Mouse (Mus musculus): ENCODE measurements around the gene Hbb-bh1. TPM values are rescaled to one million over a fixed set of nuclear protein-coding genes. Genes with fewer than 3 reads are reported as not detected.
A peak's percentile ranks its signal among the peaks of the same experiment; 100 is the strongest.
"Not testable (repeated sequence)": the region's sequence is repeated elsewhere in the genome, so short reads cannot be mapped to it uniquely, and the experiment has no call there.

Hbb-bh1 gene
- polyA plus RNA-seq, 1 experiment from 2014 or later: 2.2 TPM

GRCm38 (mm10) chr7:103810296-103810695 is 32.7 kb downstream of the Hbb-bh1 start:
- WGBS: 83% methylated on average over 1 of the region's 1 CpGs
- no peak overlapping the region for H3K4me3 ChIP-seq (replicated peaks)

GRCm38 (mm10) chr7:103809801-103810155 is 33.2 kb downstream of the Hbb-bh1 start:
- Histone ChIP-seq H3K4me3 (replicated peaks) (no peak overlapping the region), H3K9ac (no peak overlapping the region), H3K27me3 (replicated peaks) (no peaks in the 10 kb centered on the region), H3K36me3 (no peaks in the 10 kb centered on the region), H3K27ac (no peak overlapping the region), H3K4me1 (replicated peaks) (no peaks in the 10 kb centered on the region), H3K4me2 (replicated peaks) (no peak overlapping the region), H3K9me3 (no peaks in the 10 kb centered on the region)
- no peak for ATAC-seq
- WGBS: 66% methylated on average over 1 of the region's 1 CpGs

More at GRCm38 (mm10) chr7:103810296-103810695, 32.7 kb downstream of the Hbb-bh1 start:
- Histone ChIP-seq H3K9me3 (no peaks in the 10 kb centered on the region), H3K27me3 (replicated peaks) (no peaks in the 10 kb centered on the region), H3K27ac (no peak overlapping the region), H3K4me2 (replicated peaks) (no peak overlapping the region), H3K36me3 (no peaks in the 10 kb centered on the region), H3K4me1 (replicated peaks) (no peaks in the 10 kb centered on the region), H3K9ac (no peak overlapping the region)
- no peak for ATAC-seq

- 47% methylated on average over 5 of the region's 5 CpGs for WGBS
- no peak overlapping the region for H3K4me2 ChIP-seq (replicated peaks)
- no peak overlapping the region for H3K27ac ChIP-seq
- ATAC-seq: no peak
- no peak overlapping the region for H3K9ac ChIP-seq
- H3K36me3 ChIP-seq: no peaks in the 10 kb centered on the region
- H3K4me3 ChIP-seq (replicated peaks): no peak overlapping the region
- H3K27me3 ChIP-seq (replicated peaks): no peaks in the 10 kb centered on the region
- no peaks in the 10 kb centered on the region for H3K4me1 ChIP-seq (replicated peaks)
- no peaks in the 10 kb centered on the region for H3K9me3 ChIP-seq
Measured at GRCm38 (mm10) chr7:103808971-103809800, 33.8 kb downstream of the Hbb-bh1 start.

DNA sequence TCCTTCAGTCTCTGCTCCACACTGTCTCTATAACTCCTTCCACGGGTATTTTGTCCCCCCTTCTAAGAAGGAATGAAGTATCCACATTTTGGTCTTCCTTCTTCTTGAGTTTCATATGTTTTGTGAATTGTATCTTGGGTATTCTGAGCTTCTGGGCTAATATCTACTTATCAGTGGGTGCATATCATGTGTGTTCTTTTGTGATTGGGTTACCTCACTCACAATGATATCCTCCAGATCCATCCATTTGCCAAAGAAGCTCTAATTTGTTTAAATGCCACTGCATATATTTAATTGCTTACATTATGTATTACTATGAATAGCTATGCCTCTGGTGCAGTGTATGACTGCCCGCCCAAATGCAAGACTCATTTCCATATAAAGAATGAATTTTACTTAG is 34.8 kb downstream of the Hbb-bh1 start:
- not testable (repeated sequence) for H3K9ac ChIP-seq; H3K4me1 ChIP-seq (replicated peaks); H3K9me3 ChIP-seq; H3K4me2 ChIP-seq (replicated peaks); H3K4me3 ChIP-seq (replicated peaks); H3K27ac ChIP-seq; H3K36me3 ChIP-seq; ATAC-seq; H3K27me3 ChIP-seq (replicated peaks)
- WGBS: 70% methylated on average over 2 of the region's 2 CpGs

GRCm38 (mm10) chr7:103806856-103807255 is 36.1 kb downstream of the Hbb-bh1 start:
- Histone ChIP-seq H3K27ac (no peak overlapping the region), H3K9ac (no peak overlapping the region), H3K27me3 (replicated peaks) (no peaks in the 10 kb centered on the region), H3K4me3 (replicated peaks) (no peak overlapping the region), H3K9me3 (no peaks in the 10 kb centered on the region), H3K4me2 (replicated peaks) (no peak overlapping the region), H3K4me1 (replicated peaks) (no peaks in the 10 kb centered on the region), H3K36me3 (no peaks in the 10 kb centered on the region)
- ATAC-seq: 0 out of 2 replicates have a peak, but pooled peaks have one; percentile 31
- 43% methylated on average over 1 of the region's 1 CpGs for WGBS

DNA sequence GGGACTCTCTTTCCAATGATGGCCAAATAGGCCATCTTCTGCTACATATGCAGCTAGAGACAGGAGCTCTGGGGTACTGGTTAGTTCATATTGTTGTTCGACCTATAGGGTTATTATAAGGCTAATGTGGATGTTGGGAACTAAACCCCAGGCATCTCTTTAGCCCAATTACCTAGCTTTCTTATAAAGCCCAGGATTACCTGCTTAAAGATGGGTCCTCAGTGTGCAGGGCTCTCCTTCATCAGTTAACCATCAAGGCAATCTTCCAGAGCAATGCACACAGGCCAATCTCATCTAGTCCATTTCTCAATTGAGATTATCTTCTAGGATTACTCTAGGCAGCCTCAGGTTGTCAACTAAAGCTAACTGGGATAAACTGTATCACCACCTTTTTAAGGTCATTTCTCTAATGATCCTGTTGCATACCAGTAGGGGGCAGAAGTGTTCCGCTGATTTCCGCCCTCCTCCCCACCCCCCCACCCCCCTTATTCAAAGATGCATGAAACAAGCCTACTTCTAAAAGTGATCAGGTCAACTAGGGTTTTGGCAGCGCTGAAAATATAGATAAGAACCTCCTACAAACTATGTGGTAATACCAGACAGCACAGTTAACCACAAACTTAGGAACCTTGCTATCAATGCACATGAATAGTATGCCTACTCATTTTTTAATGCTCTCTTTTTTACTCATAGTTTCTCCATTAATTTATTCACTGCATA is 50.1 kb downstream of the Hbb-bh1 start:
- ATAC-seq: no peak
- Histone ChIP-seq H3K9me3 (no peaks in the 10 kb centered on the region), H3K27ac (no peak overlapping the region), H3K4me3 (replicated peaks) (no peak overlapping the region), H3K27me3 (replicated peaks) (no peaks in the 10 kb centered on the region), H3K9ac (no peak overlapping the region), H3K36me3 (no peaks in the 10 kb centered on the region), H3K4me2 (replicated peaks) (no peak overlapping the region), H3K4me1 (replicated peaks) (no peaks in the 10 kb centered on the region)
- WGBS: 23% methylated on average over 4 of the region's 4 CpGs

- no peaks in the 10 kb centered on the region for H3K36me3 ChIP-seq
- no peaks in the 10 kb centered on the region for H3K27me3 ChIP-seq (replicated peaks)
- no peak within 1 kb of the TSS for H3K4me2 ChIP-seq (replicated peaks)
- no peak within 1 kb of the TSS for H3K4me3 ChIP-seq (replicated peaks)
- no peak within 1 kb of the TSS for H3K9ac ChIP-seq
- no peak within 1 kb of the TSS for H3K27ac ChIP-seq
- no peaks in the 10 kb centered on the region for H3K9me3 ChIP-seq
- ATAC-seq: no peak
- WGBS: 74% methylated on average over 3 of the region's 3 CpGs
- no peaks in the 10 kb centered on the region for H3K4me1 ChIP-seq (replicated peaks)
Measured at GRCm38 (mm10) chr7:103791721-103792120, 51.2 kb downstream of the Hbb-bh1 start, which contains the start of gene Olfr67. TSS of gene Olfr67 (minus strand) at chr7:103791821.

Other genes starting within 250 kb of the Hbb-bh1 start
- not detected in 2 replicates for gene Olfr619, start 242.6 kb downstream of the Hbb-bh1 start, polyA plus RNA-seq (2015; fragmentation: Nextera tagmentation; extraction: Ambion mirVana)
- not detected in 2 replicates for gene Olfr620, start 230.6 kb downstream of the Hbb-bh1 start, polyA plus RNA-seq (2015; fragmentation: Nextera tagmentation; extraction: Ambion mirVana)
- gene Olfr622, start 200.5 kb downstream of the Hbb-bh1 start, polyA plus RNA-seq (2015; fragmentation: Nextera tagmentation; extraction: Ambion mirVana): not detected in 2 replicates
- not detected in 2 replicates for gene Olfr623, start 179.5 kb downstream of the Hbb-bh1 start, polyA plus RNA-seq (2015; fragmentation: Nextera tagmentation; extraction: Ambion mirVana)
- gene Olfr624, start 172.0 kb downstream of the Hbb-bh1 start, polyA plus RNA-seq (2015; fragmentation: Nextera tagmentation; extraction: Ambion mirVana): 0.03 TPM in 1 of 2 replicates, not detected in the other
- not detected in 2 replicates for gene Olfr625-ps1, start 160.4 kb downstream of the Hbb-bh1 start, polyA plus RNA-seq (2015; fragmentation: Nextera tagmentation; extraction: Ambion mirVana)
- gene Olfr243, start 128.5 kb downstream of the Hbb-bh1 start, polyA plus RNA-seq (2015; fragmentation: Nextera tagmentation; extraction: Ambion mirVana): not detected in 2 replicates
- gene Olfr628, start 112.8 kb downstream of the Hbb-bh1 start, polyA plus RNA-seq (2015; fragmentation: Nextera tagmentation; extraction: Ambion mirVana): not detected in 2 replicates
- gene Olfr629, start 98.2 kb downstream of the Hbb-bh1 start, polyA plus RNA-seq (2015; fragmentation: Nextera tagmentation; extraction: Ambion mirVana): not detected in 2 replicates
- gene Olfr630, start 85.8 kb downstream of the Hbb-bh1 start, polyA plus RNA-seq (2015; fragmentation: Nextera tagmentation; extraction: Ambion mirVana): not detected in 2 replicates
- not detected in 2 replicates for gene Olfr69, start 71.6 kb downstream of the Hbb-bh1 start, polyA plus RNA-seq (2015; fragmentation: Nextera tagmentation; extraction: Ambion mirVana)
- not detected in 2 replicates for gene Olfr68, start 63.5 kb downstream of the Hbb-bh1 start, polyA plus RNA-seq (2015; fragmentation: Nextera tagmentation; extraction: Ambion mirVana)
- not detected in 2 replicates for gene Olfr67, start 51.3 kb downstream of the Hbb-bh1 start, polyA plus RNA-seq (2015; fragmentation: Nextera tagmentation; extraction: Ambion mirVana)
- 2,721 and 2,775 TPM in 2 replicates for gene Hbb-bt, start 29.2 kb downstream of the Hbb-bh1 start, polyA plus RNA-seq (2015; fragmentation: Nextera tagmentation; extraction: Ambion mirVana)
- 7,434 and 7,479 TPM in 2 replicates for gene Hbb-bs, start 15.1 kb downstream of the Hbb-bh1 start, polyA plus RNA-seq (2015; fragmentation: Nextera tagmentation; extraction: Ambion mirVana)
- not detected in 2 replicates for gene Hbb-bh2, start 2.6 kb downstream of the Hbb-bh1 start, polyA plus RNA-seq (2015; fragmentation: Nextera tagmentation; extraction: Ambion mirVana)
- gene Hbb-y, start 10.1 kb upstream of the Hbb-bh1 start, polyA plus RNA-seq (2015; fragmentation: Nextera tagmentation; extraction: Ambion mirVana): 165 and 266 TPM in 2 replicates
- not detected in 2 replicates for gene Olfr66, start 43.1 kb upstream of the Hbb-bh1 start, polyA plus RNA-seq (2015; fragmentation: Nextera tagmentation; extraction: Ambion mirVana)
- gene Olfr64, start 51.3 kb upstream of the Hbb-bh1 start, polyA plus RNA-seq (2015; fragmentation: Nextera tagmentation; extraction: Ambion mirVana): not detected in 2 replicates
- gene Olfr65, start 60.3 kb upstream of the Hbb-bh1 start, polyA plus RNA-seq (2015; fragmentation: Nextera tagmentation; extraction: Ambion mirVana): not detected in 2 replicates
- gene Olfr631, start 85.7 kb upstream of the Hbb-bh1 start, polyA plus RNA-seq (2015; fragmentation: Nextera tagmentation; extraction: Ambion mirVana): not detected in 2 replicates
- gene Olfr632, start 91.2 kb upstream of the Hbb-bh1 start, polyA plus RNA-seq (2015; fragmentation: Nextera tagmentation; extraction: Ambion mirVana): not detected in 2 replicates
- gene Olfr633, start 101.3 kb upstream of the Hbb-bh1 start, polyA plus RNA-seq (2015; fragmentation: Nextera tagmentation; extraction: Ambion mirVana): not detected in 2 replicates
- 0.01 TPM in 1 of 2 replicates, not detected in the other for gene Olfr635, start 128.0 kb upstream of the Hbb-bh1 start, polyA plus RNA-seq (2015; fragmentation: Nextera tagmentation; extraction: Ambion mirVana)
- not detected in 2 replicates for gene Olfr638, start 155.6 kb upstream of the Hbb-bh1 start, polyA plus RNA-seq (2015; fragmentation: Nextera tagmentation; extraction: Ambion mirVana)
- gene Olfr639, start 174.1 kb upstream of the Hbb-bh1 start, polyA plus RNA-seq (2015; fragmentation: Nextera tagmentation; extraction: Ambion mirVana): not detected in 2 replicates
- gene Olfr640, start 182.4 kb upstream of the Hbb-bh1 start, polyA plus RNA-seq (2015; fragmentation: Nextera tagmentation; extraction: Ambion mirVana): not detected in 2 replicates
- not detected in 2 replicates for gene Olfr641, start 192.3 kb upstream of the Hbb-bh1 start, polyA plus RNA-seq (2015; fragmentation: Nextera tagmentation; extraction: Ambion mirVana)
- not detected in 2 replicates for gene Olfr642, start 209.5 kb upstream of the Hbb-bh1 start, polyA plus RNA-seq (2015; fragmentation: Nextera tagmentation; extraction: Ambion mirVana)
- not detected in 2 replicates for gene 4930516K23Rik, start 218.3 kb upstream of the Hbb-bh1 start, polyA plus RNA-seq (2015; fragmentation: Nextera tagmentation; extraction: Ambion mirVana)
- not detected in 2 replicates for gene Olfr644, start 228.7 kb upstream of the Hbb-bh1 start, polyA plus RNA-seq (2015; fragmentation: Nextera tagmentation; extraction: Ambion mirVana)
- gene Olfr645, start 242.3 kb upstream of the Hbb-bh1 start, polyA plus RNA-seq (2015; fragmentation: Nextera tagmentation; extraction: Ambion mirVana): not detected in 2 replicates